Mouse (Mus musculus): ENCODE measurements at regions not wholly inside any gene's neighbourhood (a gene's known extent, or its start where the extent isn't known, plus 50 kb on each side); places are given as distances from the start of the nearest gene placed in this dataset.

GRCm38 (mm10) chr9:67165486-67165885 lies 116.3 kb upstream of the Tpm1 start:
- no peak for DNase-seq (ENCODE audit: low read depth, low spot score)

GRCm38 (mm10) chr9:67163746-67164145 lies 114.5 kb upstream of the Tpm1 start:
- no peak for DNase-seq (ENCODE audit: low read depth, low spot score)

- no peak for DNase-seq (ENCODE audit: low read depth, low spot score)
Measured at GRCm38 (mm10) chr9:67160785-67161455, 111.7 kb upstream of the Tpm1 start.

- DNase-seq (ENCODE audit: low read depth, low spot score) = no peak
Measured at GRCm38 (mm10) chr9:67160350-67160749, 111.1 kb upstream of the Tpm1 start.

GRCm38 (mm10) chr9:67156590-67157259 lies 107.5 kb upstream of the Tpm1 start:
- peak; percentile 25 for DNase-seq (ENCODE audit: low read depth, low spot score)

- DNase-seq (ENCODE audit: low read depth, low spot score) = no peak
Measured at GRCm38 (mm10) chr9:67154062-67154461, 104.9 kb upstream of the Tpm1 start.

GRCm38 (mm10) chr9:67153333-67153732 lies 104.1 kb upstream of the Tpm1 start:
- no peak for DNase-seq (ENCODE audit: low read depth, low spot score)

- DNase-seq (ENCODE audit: low read depth, low spot score) = no peak
Measured at GRCm38 (mm10) chr9:67147656-67148055, 98.5 kb upstream of the Tpm1 start.

- DNase-seq (ENCODE audit: low read depth, low spot score) = no peak
Measured at GRCm38 (mm10) chr9:67145392-67145791, 96.2 kb upstream of the Tpm1 start.

- no peak for DNase-seq (ENCODE audit: low read depth, low spot score)
Measured at GRCm38 (mm10) chr9:67144511-67144910, 95.3 kb upstream of the Tpm1 start.

GRCm38 (mm10) chr9:67140319-67140887 lies 91.2 kb upstream of the Tpm1 start:
- no peak for DNase-seq (ENCODE audit: low read depth, low spot score)

- DNase-seq (ENCODE audit: low read depth, low spot score) = no peak
Measured at GRCm38 (mm10) chr9:67137681-67138080, 88.5 kb upstream of the Tpm1 start.

- no peak for DNase-seq (ENCODE audit: low read depth, low spot score)
Measured at GRCm38 (mm10) chr9:67137141-67137540, 87.9 kb upstream of the Tpm1 start.

- no peak for DNase-seq (ENCODE audit: low read depth, low spot score)
Measured at GRCm38 (mm10) chr9:67136166-67136565, 87.0 kb upstream of the Tpm1 start.

- no peak for DNase-seq (ENCODE audit: low read depth, low spot score)
Measured at GRCm38 (mm10) chr9:67134378-67134777, 85.2 kb upstream of the Tpm1 start.

- no peak for DNase-seq (ENCODE audit: low read depth, low spot score)
Measured at GRCm38 (mm10) chr9:67132370-67132769, 83.2 kb upstream of the Tpm1 start.

- DNase-seq (ENCODE audit: low read depth, low spot score) = no peak
Measured at GRCm38 (mm10) chr9:67130730-67131440, 81.7 kb upstream of the Tpm1 start.

- no peak for DNase-seq (ENCODE audit: low read depth, low spot score)
Measured at GRCm38 (mm10) chr9:67129891-67130290, 80.7 kb upstream of the Tpm1 start.

GRCm38 (mm10) chr9:67129095-67129494 lies 79.9 kb upstream of the Tpm1 start:
- no peak for DNase-seq (ENCODE audit: low read depth, low spot score)

GRCm38 (mm10) chr9:67121691-67122090 lies 72.5 kb upstream of the Tpm1 start:
- DNase-seq (ENCODE audit: low read depth, low spot score) = no peak

GRCm38 (mm10) chr9:67118880-67119644 lies 69.9 kb upstream of the Tpm1 start:
- DNase-seq (ENCODE audit: low read depth, low spot score) = no peak

- DNase-seq (ENCODE audit: low read depth, low spot score) = no peak
Measured at GRCm38 (mm10) chr9:67118429-67118828, 69.2 kb upstream of the Tpm1 start.

All from retina, postnatal 7 days (tissue).